In genomic region chr19:41934124-41934523, GRCm38 (mm10) we compare ENCODE assay signal across 8 mouse cellular contexts. TPM values are rescaled to one million over a fixed set of nuclear protein-coding genes. Genes with fewer than 3 reads are reported as not detected.
DNase-seq lines count a peak whose midpoint lies in the region; ATAC-seq and TF ChIP-seq lines count a peak whose summit lies in the region.

No protein-coding gene starts in this region.

- peak overlapping the region; percentile 74 for H3K9ac ChIP-seq in lung, embryonic 14.5 days
- peak overlapping the region; percentile 85 for H3K9ac ChIP-seq in embryonic facial prominence, embryonic 14.5 days (ENCODE audit: low read depth, low read length)
- H3K9ac ChIP-seq in limb, embryonic 14.5 days (ENCODE audit: low read depth, low read length, severe bottlenecking), result peak overlapping the region; percentile 83

- no peak for ATAC-seq in lung, embryonic 14.5 days (ENCODE audit: insufficient read depth)
- ATAC-seq in embryonic facial prominence, embryonic 14.5 days (ENCODE audit: low read depth), result no peak
- ATAC-seq in limb, embryonic 14.5 days (ENCODE audit: low FRiP score, low read depth), result no peak

- no peak for TF ChIP-seq CTCF in lung, embryonic 14.5 days (IDR thresholded peaks at IDR 0.05; ENCODE audit: low read depth)

- H3K36me3 ChIP-seq in lung, embryonic 14.5 days (ENCODE audit: insufficient read depth), result peaks cover 40% of the 10 kb centered on the region
- peaks cover 41% of the 10 kb centered on the region for H3K36me3 ChIP-seq in embryonic facial prominence, embryonic 14.5 days (ENCODE audit: control insufficient read depth, insufficient read depth, low read length)
- H3K36me3 ChIP-seq in limb, embryonic 14.5 days (ENCODE audit: control insufficient read depth, insufficient read depth, low read length), result peaks cover 34% of the 10 kb centered on the region

- H3K4me1 ChIP-seq in lung, embryonic 14.5 days (ENCODE audit: insufficient read depth), result peaks cover 13% of the 10 kb centered on the region
- H3K4me1 ChIP-seq in embryonic facial prominence, embryonic 14.5 days (ENCODE audit: control insufficient read depth, insufficient read depth, low read length), result peaks cover 15% of the 10 kb centered on the region
- peaks cover 11% of the 10 kb centered on the region; the same call in 1 of the 2 replicates for H3K4me1 ChIP-seq in limb, embryonic 14.5 days (ENCODE audit: control insufficient read depth, insufficient read depth, low read length)

- no peaks in the 10 kb centered on the region for H3K9me3 ChIP-seq in lung, embryonic 14.5 days (ENCODE audit: low read depth, low read length)
- no peaks in the 10 kb centered on the region for H3K9me3 ChIP-seq in embryonic facial prominence, embryonic 14.5 days (ENCODE audit: control insufficient read depth, low read length)
- H3K9me3 ChIP-seq in limb, embryonic 14.5 days (ENCODE audit: control insufficient read depth, low read length), result no peaks in the 10 kb centered on the region

- peak overlapping the region; percentile 79 for H3K4me2 ChIP-seq in lung, embryonic 14.5 days
- peak overlapping the region; percentile 63 for H3K4me2 ChIP-seq in embryonic facial prominence, embryonic 14.5 days (ENCODE audit: low read depth, low read length)
- H3K4me2 ChIP-seq in limb, embryonic 14.5 days (replicated peaks; ENCODE audit: low read depth, low read length, severe bottlenecking), result peak overlapping the region; percentile 74

- no peaks in the 10 kb centered on the region for H3K27me3 ChIP-seq in lung, embryonic 14.5 days (ENCODE audit: insufficient read depth, low read length)
- H3K27me3 ChIP-seq in embryonic facial prominence, embryonic 14.5 days (replicated peaks; ENCODE audit: control insufficient read depth, insufficient read depth, low read length), result no peaks in the 10 kb centered on the region
- H3K27me3 ChIP-seq in limb, embryonic 14.5 days (ENCODE audit: control insufficient read depth, insufficient read depth, low read length), result no peaks in the 10 kb centered on the region

- no peak for TF ChIP-seq POLR2A in limb, embryonic 14.5 days (IDR thresholded peaks at IDR 0.05; ENCODE audit: borderline replicate concordance, extremely low read depth, insufficient read depth, insufficient read length)

- WGBS in lung, embryonic 14.5 days, result 29% methylated on average over 6 of the region's 6 CpGs
- WGBS in embryonic facial prominence, embryonic 14.5 days, result 33% methylated on average over 6 of the region's 6 CpGs
- 17% methylated on average over 6 of the region's 6 CpGs for WGBS in limb, embryonic 14.5 days

- DNase-seq in lung, embryonic 14.5 days, result no peak
- no peak for DNase-seq in lung, postnatal 10 days
- no peak for DNase-seq in embryonic facial prominence, embryonic 14.5 days (ENCODE audit: low spot score)
- DNase-seq in limb, embryonic 14.5 days (ENCODE audit: low spot score), result no peak
- DNase-seq in retina, postnatal 7 days (ENCODE audit: low read depth, low spot score), result peak; percentile 50
- no peak for DNase-seq in right cerebral cortex, postnatal 4 days
- DNase-seq in urinary bladder, postnatal 10 days (ENCODE audit: low spot score), result no peak
- no peak for DNase-seq in adipocyte (ENCODE audit: low spot score)

- peak overlapping the region; percentile 93 for H3K4me3 ChIP-seq in lung, embryonic 14.5 days (ENCODE audit: low read depth, low read length)
- H3K4me3 ChIP-seq in embryonic facial prominence, embryonic 14.5 days (ENCODE audit: low read depth, low read length), result peak overlapping the region; percentile 80
- peak overlapping the region; percentile 71 for H3K4me3 ChIP-seq in limb, embryonic 14.5 days (replicated peaks; ENCODE audit: low read length)

- no peak overlapping the region for H3K27ac ChIP-seq in lung, embryonic 14.5 days (ENCODE audit: low read depth)
- no peak overlapping the region for H3K27ac ChIP-seq in embryonic facial prominence, embryonic 14.5 days (replicated peaks; ENCODE audit: low read depth, low read length)
- no peak overlapping the region for H3K27ac ChIP-seq in limb, embryonic 14.5 days (replicated peaks; ENCODE audit: low read depth, low read length)

RNA-seq across cellular contexts. Expression of gene Zdhhc16, which starts 0.8 kb away (rescaled TPM):
- 73.4 and 80.8 TPM in 2 replicates for polyA plus RNA-seq in lung, embryonic 14.5 days (2014; fragmentation: Nextera tagmentation; extraction: Ambion mirVana)
- polyA plus RNA-seq in embryonic facial prominence, embryonic 14.5 days (2014; fragmentation: Nextera tagmentation; extraction: Ambion mirVana), result 69.1 and 72.4 TPM in 2 replicates
- 114 and 146 TPM in 2 replicates for polyA plus RNA-seq in limb, embryonic 14.5 days (2012; rRNA removed)
- 76.1 and 79.2 TPM in 2 replicates for polyA plus RNA-seq in limb, embryonic 14.5 days (2014; fragmentation: Nextera tagmentation; extraction: Ambion mirVana)

RNA-seq across cellular contexts. Expression of gene Exosc1, which starts 0.9 kb away (rescaled TPM):
- polyA plus RNA-seq in lung, embryonic 14.5 days (2014; fragmentation: Nextera tagmentation; extraction: Ambion mirVana), result 84.5 and 93.0 TPM in 2 replicates
- polyA plus RNA-seq in embryonic facial prominence, embryonic 14.5 days (2014; fragmentation: Nextera tagmentation; extraction: Ambion mirVana), result 67.8 and 71.3 TPM in 2 replicates
- 35.9 and 40.1 TPM in 2 replicates for polyA plus RNA-seq in limb, embryonic 14.5 days (2012; rRNA removed)
- 74.9 and 76.1 TPM in 2 replicates for polyA plus RNA-seq in limb, embryonic 14.5 days (2014; fragmentation: Nextera tagmentation; extraction: Ambion mirVana)

RNA-seq across cellular contexts. Expression of gene Pgam1, which starts 22.4 kb away (rescaled TPM):
- 662 and 692 TPM in 2 replicates for polyA plus RNA-seq in lung, embryonic 14.5 days (2014; fragmentation: Nextera tagmentation; extraction: Ambion mirVana)
- 522 and 549 TPM in 2 replicates for polyA plus RNA-seq in embryonic facial prominence, embryonic 14.5 days (2014; fragmentation: Nextera tagmentation; extraction: Ambion mirVana)
- polyA plus RNA-seq in limb, embryonic 14.5 days (2012; rRNA removed), result 465 and 490 TPM in 2 replicates
- 543 and 562 TPM in 2 replicates for polyA plus RNA-seq in limb, embryonic 14.5 days (2014; fragmentation: Nextera tagmentation; extraction: Ambion mirVana)

RNA-seq across cellular contexts. Expression of gene Rrp12, which starts 38.2 kb away (rescaled TPM):
- polyA plus RNA-seq in lung, embryonic 14.5 days (2014; fragmentation: Nextera tagmentation; extraction: Ambion mirVana), result 13.6 and 15.6 TPM in 2 replicates
- 13.8 and 15.0 TPM in 2 replicates for polyA plus RNA-seq in embryonic facial prominence, embryonic 14.5 days (2014; fragmentation: Nextera tagmentation; extraction: Ambion mirVana)
- 13.9 and 15.0 TPM in 2 replicates for polyA plus RNA-seq in limb, embryonic 14.5 days (2012; rRNA removed)
- 13.2 TPM in 2 replicates for polyA plus RNA-seq in limb, embryonic 14.5 days (2014; fragmentation: Nextera tagmentation; extraction: Ambion mirVana)

RNA-seq across cellular contexts. Expression of gene Mms19, which starts 46.8 kb away (rescaled TPM):
- polyA plus RNA-seq in lung, embryonic 14.5 days (2014; fragmentation: Nextera tagmentation; extraction: Ambion mirVana), result 35.6 and 41.7 TPM in 2 replicates
- 27.5 and 35.2 TPM in 2 replicates for polyA plus RNA-seq in embryonic facial prominence, embryonic 14.5 days (2014; fragmentation: Nextera tagmentation; extraction: Ambion mirVana)
- 83.7 and 102 TPM in 2 replicates for polyA plus RNA-seq in limb, embryonic 14.5 days (2012; rRNA removed)
- 30.0 and 36.1 TPM in 2 replicates for polyA plus RNA-seq in limb, embryonic 14.5 days (2014; fragmentation: Nextera tagmentation; extraction: Ambion mirVana)
